Mouse (Mus musculus) B cell, adult 2 months (primary cell): ENCODE measurements around the gene Cckbr.

Experiments
- DNase-seq, 2 experiments: peaks; one replicate each; pipeline ENCODE4 v3.0.0; 2022

Cckbr gene

GRCm38 (mm10) chr7:105425424-105426043 is at the start of gene Cckbr:
Gene Cckbr (plus strand): TSS chr7:105425731.
- DNase-seq, result no peak

GRCm38 (mm10) chr7:105380329-105380728 is 45.2 kb upstream of the Cckbr start:
- no peak for DNase-seq

- no peak for DNase-seq
These were observed 37.8 kb upstream of the Cckbr start for GRCm38 (mm10) chr7:105387696-105388095.

- DNase-seq, result no peak
These were observed 35.3 kb upstream of the Cckbr start for GRCm38 (mm10) chr7:105390236-105390635.

DNA sequence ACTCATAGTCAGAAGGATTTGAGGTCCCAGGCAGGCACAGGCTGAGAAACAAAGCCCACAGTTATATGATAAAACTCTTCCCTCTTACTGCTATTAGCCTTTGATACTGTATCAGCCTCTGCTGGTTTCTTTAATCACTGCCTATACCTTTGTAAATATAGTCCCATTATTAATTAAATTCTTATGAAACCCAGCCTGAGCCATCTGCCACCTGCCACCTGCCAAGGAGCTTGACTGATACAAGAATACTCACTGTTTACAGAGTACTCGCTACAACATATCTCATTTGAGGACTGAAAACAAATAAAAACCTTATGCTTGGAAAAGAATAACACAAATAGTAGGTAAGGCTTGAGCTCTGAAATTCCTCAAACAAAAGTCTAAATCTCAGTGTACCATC is 30.9 kb upstream of the Cckbr start:
- no peak for DNase-seq

GRCm38 (mm10) chr7:105395131-105395820 is 30.3 kb upstream of the Cckbr start:
- no peak for DNase-seq

DNA sequence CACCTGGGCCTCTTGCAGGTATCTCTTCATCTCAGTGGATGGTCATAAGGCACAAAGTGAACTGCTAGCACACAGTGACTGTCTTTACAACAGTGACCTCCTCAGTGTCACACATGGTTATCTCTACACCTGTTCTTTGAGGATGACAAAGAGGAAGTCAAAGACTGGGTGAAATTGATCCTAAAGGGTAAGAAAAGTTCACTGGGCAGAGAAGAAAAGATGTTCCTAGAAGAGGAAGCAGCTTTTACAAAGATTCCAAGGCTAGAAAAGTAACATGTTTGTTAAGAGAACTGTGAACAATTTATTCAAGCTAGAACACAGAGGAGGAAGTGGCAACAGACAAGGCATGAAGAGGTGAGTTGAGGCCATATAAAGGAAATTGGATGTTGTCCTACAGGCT is 29.4 kb upstream of the Cckbr start:
- peak in 1 of 2 experiments; percentile 6 for DNase-seq

DNA sequence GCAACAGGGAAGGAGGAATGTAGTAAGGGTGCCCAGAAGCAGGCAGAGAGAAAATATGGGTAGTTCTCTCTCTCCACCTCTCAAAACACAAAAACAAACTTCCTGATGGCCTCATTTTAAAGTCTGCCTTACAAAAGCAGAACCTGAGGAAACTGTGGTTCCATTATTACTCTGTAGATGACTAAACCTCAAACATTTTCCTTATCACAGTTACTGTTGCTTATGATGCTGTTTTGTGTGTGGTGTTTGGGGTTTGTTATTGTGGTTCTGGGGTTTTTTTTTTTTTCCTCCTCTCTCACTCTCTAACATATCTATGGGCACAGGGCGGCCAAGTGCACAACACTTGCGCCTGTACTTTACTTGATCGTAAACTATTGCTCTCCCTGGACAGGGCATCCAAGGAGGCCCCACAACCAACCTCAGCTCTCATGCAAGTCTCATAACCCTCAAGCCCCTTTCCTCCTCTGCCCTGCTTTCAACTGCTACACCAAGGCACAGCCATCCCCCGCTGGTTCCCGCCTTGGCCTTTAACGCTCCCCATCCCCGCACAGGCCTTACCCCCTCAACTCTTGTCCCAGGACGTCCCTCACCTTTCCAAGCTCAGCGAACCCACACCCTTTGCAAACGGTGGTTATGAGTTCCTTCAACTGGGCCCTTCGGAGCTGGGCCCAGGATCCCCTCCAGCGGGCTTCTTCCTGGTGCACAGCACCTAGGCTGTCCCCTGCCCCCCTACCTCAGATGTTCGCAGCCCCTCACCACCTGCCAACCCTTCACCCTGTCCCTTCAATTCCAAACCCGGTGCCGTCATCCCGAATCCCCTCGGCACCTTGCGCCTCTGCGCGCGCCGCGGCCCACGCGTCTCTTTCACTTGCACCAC is 26.2 kb upstream of the Cckbr start:
- peak; percentile 4 to 6 for DNase-seq

GRCm38 (mm10) chr7:105399935-105400624 is 25.5 kb upstream of the Cckbr start, which contains the start of gene Fam160a2:
Gene Fam160a2 (minus strand): TSS chr7:105400054.
- peak; percentile 96 to 97 for DNase-seq

DNA sequence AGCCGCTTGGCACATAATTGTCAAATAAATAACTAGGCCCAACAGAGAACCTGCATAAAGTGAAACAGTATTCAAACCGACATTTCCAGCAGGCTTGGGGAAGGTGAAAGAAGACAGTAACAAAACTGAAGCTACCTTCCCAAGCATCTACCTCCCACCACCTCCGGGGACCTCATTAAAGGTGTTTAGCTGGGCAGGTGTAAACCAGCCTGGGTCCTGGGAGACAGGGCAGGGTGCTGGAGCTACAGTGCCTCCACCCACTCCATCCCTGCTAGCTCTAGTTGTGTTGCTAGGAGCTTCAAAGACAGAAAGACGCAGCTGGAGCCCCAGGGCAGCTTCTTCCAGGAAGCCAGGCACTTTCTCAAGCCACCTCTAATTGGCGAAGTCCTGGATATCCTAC is 21.3 kb upstream of the Cckbr start, which contains the start of gene Cnga4:
Cnga4 (plus strand) TSS at position 301 of the 400 bp plus-strand sequence.
- no peak for DNase-seq

DNA sequence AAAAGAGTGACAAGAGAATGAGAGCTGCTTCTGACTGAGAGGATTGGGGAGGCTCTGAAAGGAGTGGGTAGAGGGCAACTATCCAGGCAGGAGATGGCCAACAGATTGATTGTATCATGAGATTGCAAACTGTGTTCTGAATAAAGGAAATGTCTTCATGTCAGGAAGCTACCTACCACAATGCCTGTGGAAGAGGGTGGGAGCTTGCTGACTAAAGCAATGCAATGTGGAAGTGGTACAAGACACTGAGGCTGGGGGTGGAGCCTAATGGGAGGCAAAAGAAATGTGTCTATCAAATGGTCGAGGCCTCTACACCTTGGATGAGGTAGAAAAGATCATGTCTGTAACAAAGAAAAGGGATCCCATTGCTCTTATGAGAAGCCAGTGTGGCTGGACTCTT is 19.2 kb upstream of the Cckbr start:
- DNase-seq, result no peak

DNA sequence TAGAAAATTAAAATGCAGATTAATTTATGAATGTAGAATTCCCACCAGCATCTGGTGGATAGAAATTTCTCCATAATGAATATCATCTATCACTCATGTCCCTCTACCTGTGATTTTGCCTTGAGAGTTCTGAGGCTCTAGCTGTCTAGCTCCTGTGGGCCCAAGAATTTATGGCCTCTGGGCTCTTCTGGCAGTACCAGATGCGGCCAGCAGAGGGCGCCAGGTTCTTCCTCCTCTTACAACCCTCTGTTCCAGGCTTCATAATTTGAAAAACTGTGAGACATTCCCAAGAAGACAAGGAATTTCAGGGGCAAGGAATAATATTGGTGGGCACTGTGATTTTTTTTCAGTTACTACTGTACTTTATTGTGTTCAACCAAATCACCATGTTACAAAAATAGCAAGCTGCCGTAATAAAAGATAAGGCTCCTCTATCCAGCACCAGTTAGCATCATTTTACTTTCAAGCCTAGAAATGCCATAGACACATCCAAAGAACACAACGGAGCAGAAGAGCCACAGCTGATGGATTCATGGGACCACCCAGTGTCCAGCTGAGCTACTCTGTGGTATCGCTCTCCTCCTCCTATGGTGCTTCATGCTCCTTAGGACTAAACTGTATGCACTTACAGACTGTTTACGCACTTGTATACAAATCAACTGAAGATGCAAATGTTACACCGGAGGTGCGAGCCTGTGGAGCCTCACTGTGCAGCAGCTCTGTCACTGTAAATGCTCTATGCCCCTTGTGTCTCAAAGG is 13.5 kb upstream of the Cckbr start:
- DNase-seq, result peak; percentile 79

GRCm38 (mm10) chr7:105414385-105414784 is 11.1 kb upstream of the Cckbr start:
- DNase-seq, result no peak

GRCm38 (mm10) chr7:105416529-105416928 is 9.0 kb upstream of the Cckbr start:
- DNase-seq, result no peak

DNA sequence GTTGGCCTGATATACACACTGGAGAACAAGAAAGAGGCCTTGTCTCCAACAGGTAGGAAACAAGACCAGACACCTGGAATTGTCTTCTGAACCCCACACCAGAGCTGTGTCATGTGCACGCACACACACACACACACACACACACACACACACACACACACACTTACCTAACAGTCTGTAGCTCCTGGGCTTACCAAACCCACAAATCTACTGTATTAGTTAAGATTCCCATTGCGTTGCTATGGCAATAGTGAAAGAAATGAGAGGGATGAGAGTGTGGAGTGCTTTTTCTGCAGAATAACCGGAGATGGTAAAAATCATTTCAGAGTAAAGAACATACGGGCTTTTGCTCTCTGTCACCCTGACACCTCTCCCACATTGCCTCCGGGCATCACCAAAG is 7.4 kb upstream of the Cckbr start:
- DNase-seq, result no peak

- no peak for DNase-seq
These were observed 4.6 kb upstream of the Cckbr start for GRCm38 (mm10) chr7:105420903-105421302.

DNA sequence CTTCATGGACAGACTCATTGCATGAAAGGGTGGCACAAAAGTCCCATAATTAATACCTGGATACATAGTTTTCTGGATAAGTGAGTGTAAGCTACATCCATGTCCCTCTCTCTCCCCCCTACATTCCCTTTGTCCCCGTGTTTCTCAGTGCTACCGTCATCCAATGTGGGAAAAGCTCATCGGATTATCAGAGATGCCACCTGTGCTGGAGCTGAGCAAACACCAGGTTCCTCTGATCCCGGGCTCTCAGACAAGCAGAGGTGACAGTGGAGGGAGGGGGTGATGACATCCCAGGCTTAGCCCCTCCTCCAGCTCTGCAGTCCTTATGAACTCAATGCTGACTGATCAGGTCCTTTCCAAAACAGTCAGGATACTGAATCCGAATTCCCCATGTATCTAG is 1.2 kb upstream of the Cckbr start:
- no peak for DNase-seq

DNA sequence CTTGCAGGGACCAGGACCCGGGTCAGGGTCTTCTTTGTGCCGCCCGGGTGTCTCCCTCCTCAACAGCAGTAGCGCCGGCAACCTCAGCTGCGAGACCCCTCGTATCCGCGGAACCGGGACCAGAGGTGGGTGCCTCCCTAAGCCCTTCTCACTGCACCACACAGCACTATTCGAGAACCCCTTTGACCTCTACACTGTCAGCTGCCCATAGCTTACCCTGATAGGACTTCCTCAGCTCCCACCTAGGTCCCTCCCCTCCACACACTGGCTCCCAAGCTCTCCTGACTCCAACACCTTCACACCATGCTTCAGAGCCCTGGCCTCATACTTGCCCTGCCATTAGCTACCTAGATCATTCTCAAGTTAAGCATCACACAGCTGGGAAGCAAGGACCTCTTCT is 520 bp downstream of the Cckbr start:
- DNase-seq, result no peak

DNA sequence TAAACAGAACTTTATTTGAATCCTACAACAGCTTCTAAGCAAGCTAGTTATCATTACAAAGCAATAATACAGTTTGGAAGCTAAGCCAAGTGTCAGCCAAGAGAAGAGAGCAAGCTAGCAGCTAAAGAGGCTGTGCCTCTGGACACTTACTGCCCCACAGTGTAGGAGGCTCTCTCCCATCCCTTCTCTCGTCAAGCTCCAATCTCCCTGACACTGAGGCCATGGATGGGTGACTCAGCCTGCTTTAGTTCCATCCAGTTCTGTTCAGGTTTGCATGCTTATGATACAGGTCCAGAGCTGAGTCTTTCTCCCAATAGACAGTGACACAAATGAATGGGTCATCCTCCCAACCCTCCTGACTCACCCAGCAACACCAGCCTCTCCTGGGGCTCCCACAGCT is 6.5 kb downstream of the Cckbr start:
- no peak for DNase-seq

GRCm38 (mm10) chr7:105433859-105434258 is 8.3 kb downstream of the Cckbr start:
- DNase-seq, result no peak

GRCm38 (mm10) chr7:105434798-105435197 is 9.3 kb downstream of the Cckbr start:
- no peak for DNase-seq
